Mouse (Mus musculus): Measurements from ENCODE around the gene Gm20708. TPM values are rescaled to one million over a fixed set of nuclear protein-coding genes. Genes with fewer than 3 reads are reported as not detected.
"Not testable (repeated sequence)": the region's sequence is repeated elsewhere in the genome, so short reads cannot be mapped to it uniquely, and the experiment has no call there.

Gm20708 gene
- polyA plus RNA-seq, 1 experiment from 2014 or later = 1.6 TPM

GRCm38 (mm10) chr11:117798160-117798541 is 11.3 kb upstream of the Gm20708 start:
- ATAC-seq (ENCODE audit: low read depth) = no peak
- Histone ChIP-seq H3K9ac (no peak overlapping the region), H3K4me3 (no peak overlapping the region), H3K27ac (replicated peaks) (no peak overlapping the region), H3K36me3 (no peaks in the 10 kb centered on the region), H3K4me1 (replicated peaks) (no peaks in the 10 kb centered on the region), H3K27me3 (0 out of 2 replicates have a peak, but pooled peaks cover 1% of the 10 kb centered on the region), H3K4me2 (no peak overlapping the region), H3K9me3 (no peaks in the 10 kb centered on the region)
- WGBS = 53% methylated on average over 2 of the region's 2 CpGs

GRCm38 (mm10) chr11:117799174-117799573 is 10.3 kb upstream of the Gm20708 start:
- Histone ChIP-seq H3K4me3 (no peak overlapping the region), H3K36me3 (no peaks in the 10 kb centered on the region), H3K9me3 (no peaks in the 10 kb centered on the region), H3K27ac (replicated peaks) (no peak overlapping the region), H3K4me1 (replicated peaks) (no peaks in the 10 kb centered on the region), H3K4me2 (no peak overlapping the region), H3K27me3 (no peaks in the 10 kb centered on the region), H3K9ac (no peak overlapping the region)
- WGBS = 66% methylated on average over 5 of the region's 5 CpGs
- ATAC-seq (ENCODE audit: low read depth) = no peak

DNA sequence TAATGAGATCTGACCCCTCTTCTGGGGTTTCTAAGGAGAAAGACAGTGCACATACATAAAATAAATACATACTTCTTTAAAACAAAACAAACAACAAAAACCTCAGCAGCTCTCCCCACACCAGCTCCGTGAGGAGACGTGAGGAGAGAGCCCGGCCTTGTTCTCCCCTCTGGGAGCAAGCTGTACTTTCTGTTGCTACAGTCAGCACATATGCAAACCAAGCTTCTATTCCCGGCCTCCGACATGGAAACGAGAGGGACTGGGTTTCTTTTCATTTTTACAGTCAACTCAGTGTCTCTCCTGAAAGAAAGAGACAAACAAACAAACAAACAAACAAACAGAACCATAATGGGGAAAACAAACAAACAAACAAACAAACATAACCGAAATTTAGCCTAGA is 9.4 kb upstream of the Gm20708 start:
- ATAC-seq (ENCODE audit: low read depth) = no peak
- WGBS = 82% methylated on average over 7 of the region's 7 CpGs

GRCm38 (mm10) chr11:117801650-117802049 is 7.8 kb upstream of the Gm20708 start:
- Histone ChIP-seq H3K36me3 (no peaks in the 10 kb centered on the region), H3K4me1 (replicated peaks) (no peaks in the 10 kb centered on the region), H3K27ac (replicated peaks) (no peak overlapping the region), H3K4me3 (no peak overlapping the region), H3K4me2 (no peak overlapping the region), H3K9ac (no peak overlapping the region), H3K9me3 (no peaks in the 10 kb centered on the region), H3K27me3 (no peaks in the 10 kb centered on the region)
- 79% methylated on average over 7 of the region's 7 CpGs for WGBS
- ATAC-seq (ENCODE audit: low read depth) = no peak

More for the DNA sequence above, 9.4 kb upstream of the Gm20708 start:
- no peaks in the 10 kb centered on the region for H3K36me3 ChIP-seq
- no peaks in the 10 kb centered on the region for H3K4me1 ChIP-seq (replicated peaks)
- H3K27me3 ChIP-seq = no peaks in the 10 kb centered on the region
- H3K4me3 ChIP-seq = no peak overlapping the region
- no peak overlapping the region for H3K9ac ChIP-seq
- no peak overlapping the region for H3K4me2 ChIP-seq
- H3K9me3 ChIP-seq = no peaks in the 10 kb centered on the region
- H3K27ac ChIP-seq (replicated peaks) = no peak overlapping the region

- H3K4me3 ChIP-seq = no peak overlapping the region
- H3K9ac ChIP-seq = no peak overlapping the region
- H3K27me3 ChIP-seq = no peaks in the 10 kb centered on the region
- no peaks in the 10 kb centered on the region for H3K9me3 ChIP-seq
- no peak overlapping the region for H3K27ac ChIP-seq (replicated peaks)
- ATAC-seq (ENCODE audit: low read depth) = no peak
- H3K4me1 ChIP-seq (replicated peaks) = no peaks in the 10 kb centered on the region
- H3K4me2 ChIP-seq = no peak overlapping the region
- WGBS = 89% methylated on average over 3 of the region's 3 CpGs
- no peaks in the 10 kb centered on the region for H3K36me3 ChIP-seq
These were observed 6.2 kb upstream of the Gm20708 start for GRCm38 (mm10) chr11:117803166-117803688.

GRCm38 (mm10) chr11:117806781-117807180 is 2.7 kb upstream of the Gm20708 start:
- Histone ChIP-seq H3K4me2 (no peak overlapping the region), H3K27ac (replicated peaks) (no peak overlapping the region), H3K27me3 (peaks cover 24% of the 10 kb centered on the region), H3K4me1 (replicated peaks) (peaks cover 21% of the 10 kb centered on the region), H3K9ac (no peak overlapping the region), H3K36me3 (no peaks in the 10 kb centered on the region), H3K9me3 (no peaks in the 10 kb centered on the region), H3K4me3 (no peak overlapping the region)
- no peak for ATAC-seq (ENCODE audit: low read depth)
- 92% methylated on average over 6 of the region's 6 CpGs for WGBS

DNA sequence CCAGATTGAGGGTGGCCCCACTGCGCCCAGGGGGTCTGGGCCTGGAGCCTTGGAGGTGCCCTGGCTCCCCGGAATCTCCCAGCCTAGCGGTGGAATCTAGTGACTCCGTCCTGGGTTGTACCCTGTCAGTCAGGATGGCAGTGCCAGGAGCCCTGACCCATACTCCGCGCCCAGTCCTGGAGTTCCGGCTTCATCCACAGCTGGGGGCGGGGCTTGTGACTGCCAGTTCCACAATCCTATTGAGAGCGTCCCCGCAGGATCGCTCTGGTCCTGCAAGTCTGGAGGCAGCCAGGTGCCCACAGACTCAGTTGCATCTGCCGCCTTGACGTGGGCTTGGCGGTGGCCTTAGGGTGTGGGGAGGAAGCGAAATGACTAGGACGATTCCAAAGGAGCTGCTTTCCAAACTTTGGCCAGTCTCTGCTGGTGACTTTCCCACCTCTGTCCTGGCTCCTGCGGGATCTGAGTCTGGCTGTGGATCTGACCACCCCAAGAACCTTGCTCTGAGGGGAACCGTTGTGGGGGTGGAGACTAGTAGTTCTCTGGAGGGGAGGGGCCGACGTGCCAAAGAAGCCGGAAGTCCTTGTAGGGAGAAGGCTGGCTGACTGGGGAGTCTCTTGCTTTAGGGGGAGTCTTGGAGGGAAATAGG is 1.1 kb downstream of the Gm20708 start:
- Histone ChIP-seq H3K9ac (peak overlapping the region; percentile 71), H3K4me2 (peak overlapping the region; percentile 91), H3K4me1 (replicated peaks) (peaks cover 21% of the 10 kb centered on the region), H3K4me3 (peak overlapping the region; percentile 60), H3K27me3 (peaks cover 24% of the 10 kb centered on the region), H3K9me3 (no peaks in the 10 kb centered on the region), H3K36me3 (no peaks in the 10 kb centered on the region), H3K27ac (replicated peaks) (no peak overlapping the region)
- WGBS = under 1% methylated on average over 21 of the region's 21 CpGs
- peak; percentile 78 for ATAC-seq (ENCODE audit: low read depth)

GRCm38 (mm10) chr11:117813867-117814266 is 4.4 kb downstream of the Gm20708 start:
- Histone ChIP-seq H3K4me1 (replicated peaks) (peaks cover 21% of the 10 kb centered on the region), H3K36me3 (no peaks in the 10 kb centered on the region), H3K9ac (no peak overlapping the region), H3K4me3 (no peak overlapping the region), H3K9me3 (no peaks in the 10 kb centered on the region), H3K4me2 (no peak overlapping the region), H3K27ac (replicated peaks) (no peak overlapping the region), H3K27me3 (peaks cover 19% of the 10 kb centered on the region)
- WGBS = 80% methylated on average over 5 of the region's 5 CpGs
- ATAC-seq (ENCODE audit: low read depth) = no peak

- no peak overlapping the region for H3K9ac ChIP-seq
- 95% methylated on average over 6 of the region's 6 CpGs for WGBS
These were observed 5.4 kb downstream of the Gm20708 start for GRCm38 (mm10) chr11:117814704-117815366.

DNA sequence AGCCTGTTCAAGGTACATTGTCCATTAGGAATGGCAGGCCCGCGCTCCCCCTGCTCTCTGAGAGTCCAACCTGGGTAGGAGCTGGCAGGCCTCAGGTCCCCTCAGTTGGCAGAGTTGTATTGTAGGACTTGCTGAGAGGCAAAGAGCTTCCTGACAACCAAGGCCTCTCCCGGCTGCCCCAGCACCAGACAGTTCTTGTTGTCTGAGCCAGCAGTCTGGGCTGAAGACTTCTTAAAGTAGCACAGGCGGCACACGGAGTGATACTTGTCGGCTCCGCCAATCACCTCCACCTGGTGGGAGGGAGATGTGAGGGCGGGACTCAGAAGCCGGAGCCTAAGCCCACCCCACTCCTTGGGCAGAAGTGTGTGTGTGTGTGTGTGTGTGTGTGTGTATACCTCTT is 6.4 kb downstream of the Gm20708 start:
- H3K27ac ChIP-seq (replicated peaks); H3K4me1 ChIP-seq (replicated peaks); H3K9me3 ChIP-seq; H3K27me3 ChIP-seq; H3K4me3 ChIP-seq; ATAC-seq (ENCODE audit: low read depth); H3K9ac ChIP-seq; H3K4me2 ChIP-seq; H3K36me3 ChIP-seq: not testable (repeated sequence)
- WGBS = 93% methylated on average over 9 of the region's 9 CpGs

More at GRCm38 (mm10) chr11:117814704-117815366, 5.4 kb downstream of the Gm20708 start:
- H3K27ac ChIP-seq (replicated peaks) = no peak overlapping the region
- no peak overlapping the region for H3K4me2 ChIP-seq
- no peak for ATAC-seq (ENCODE audit: low read depth)
- H3K27me3 ChIP-seq = peaks cover 10% of the 10 kb centered on the region
- H3K4me1 ChIP-seq (replicated peaks) = peaks cover 20% of the 10 kb centered on the region
- no peak overlapping the region for H3K4me3 ChIP-seq
- no peaks in the 10 kb centered on the region for H3K9me3 ChIP-seq
- no peaks in the 10 kb centered on the region for H3K36me3 ChIP-seq

- peaks cover 8% of the 10 kb centered on the region for H3K4me1 ChIP-seq (replicated peaks)
- no peaks in the 10 kb centered on the region for H3K9me3 ChIP-seq
- no peak overlapping the region for H3K9ac ChIP-seq
- no peak overlapping the region for H3K4me2 ChIP-seq
- no peak overlapping the region for H3K27ac ChIP-seq (replicated peaks)
- H3K27me3 ChIP-seq = no peaks in the 10 kb centered on the region
- WGBS = 88% methylated on average over 13 of the region's 13 CpGs
- no peak overlapping the region for H3K4me3 ChIP-seq
- H3K36me3 ChIP-seq = no peaks in the 10 kb centered on the region
- no peak for ATAC-seq (ENCODE audit: low read depth)
These were observed 7.0 kb downstream of the Gm20708 start for GRCm38 (mm10) chr11:117816389-117816996.

DNA sequence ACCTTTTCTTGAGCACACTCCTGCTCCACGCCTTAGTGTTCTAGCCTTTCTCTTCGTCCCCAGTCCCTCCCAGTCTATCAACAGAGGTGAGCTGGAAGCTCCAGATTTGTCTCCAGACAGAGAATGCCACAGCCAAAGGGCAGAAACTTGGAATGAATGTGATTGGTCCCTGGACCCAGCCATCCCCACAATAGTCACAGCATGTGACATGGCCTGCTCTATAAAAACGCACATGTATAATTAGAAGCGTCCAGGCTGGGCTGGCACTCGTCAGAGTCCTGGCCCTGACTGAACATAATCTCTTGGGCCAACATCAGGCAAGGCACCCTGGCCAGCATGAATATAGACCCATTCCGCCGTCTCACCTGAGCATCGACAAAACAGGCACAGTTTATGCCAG is 9.6 kb downstream of the Gm20708 start:
- H3K9me3 ChIP-seq = no peaks in the 10 kb centered on the region
- H3K36me3 ChIP-seq = no peaks in the 10 kb centered on the region
- H3K4me1 ChIP-seq (replicated peaks) = peaks cover 25% of the 10 kb centered on the region
- H3K4me3 ChIP-seq = no peak overlapping the region
- H3K27me3 ChIP-seq = no peaks in the 10 kb centered on the region
- no peak overlapping the region for H3K9ac ChIP-seq
- no peak for ATAC-seq (ENCODE audit: low read depth)
- H3K27ac ChIP-seq (replicated peaks) = no peak overlapping the region
- WGBS = 60% methylated on average over 8 of the region's 8 CpGs
- H3K4me2 ChIP-seq = no peak overlapping the region

Measured in neural tube, embryonic 13.5 days (tissue).